Mouse (Mus musculus): ENCODE results near the gene Ube2g1.
"Not testable (repeated sequence)": the region's sequence is repeated elsewhere in the genome, so short reads cannot be mapped to it uniquely, and the experiment has no call there.

Ube2g1 gene

DNA sequence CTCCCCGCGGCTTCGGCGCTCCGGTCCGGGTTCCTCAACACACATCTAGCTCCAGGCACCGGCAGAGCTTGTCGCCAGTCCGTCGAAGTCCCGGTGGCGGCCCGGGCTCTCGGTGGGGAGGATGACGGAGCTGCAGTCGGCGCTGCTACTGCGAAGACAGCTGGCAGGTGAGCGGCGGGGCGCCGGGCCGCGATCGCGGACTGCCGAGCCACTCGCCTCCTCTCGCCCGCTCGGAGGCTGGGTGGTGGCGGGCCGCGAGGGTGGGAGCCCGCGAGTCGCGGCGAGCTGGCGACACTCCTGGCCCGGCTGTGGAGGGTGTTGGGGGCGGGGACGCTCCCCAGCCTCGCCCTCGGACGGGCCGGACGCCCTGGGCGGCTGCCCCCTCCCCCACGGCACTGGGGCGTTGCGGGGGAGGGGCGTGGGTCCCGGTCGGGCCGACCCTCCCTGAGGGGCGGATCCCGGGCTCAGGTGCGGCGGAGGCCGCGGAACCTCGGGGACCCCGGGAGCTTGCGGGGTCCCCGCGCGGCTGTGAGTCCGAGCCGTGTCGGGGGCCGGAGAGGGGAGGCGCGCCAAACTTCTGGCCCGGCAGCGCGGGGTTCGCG, 487 bp downstream of the Ube2g1 start:
- peak; percentile 87 for DNase-seq (ENCODE audit: low spot score)

DNA sequence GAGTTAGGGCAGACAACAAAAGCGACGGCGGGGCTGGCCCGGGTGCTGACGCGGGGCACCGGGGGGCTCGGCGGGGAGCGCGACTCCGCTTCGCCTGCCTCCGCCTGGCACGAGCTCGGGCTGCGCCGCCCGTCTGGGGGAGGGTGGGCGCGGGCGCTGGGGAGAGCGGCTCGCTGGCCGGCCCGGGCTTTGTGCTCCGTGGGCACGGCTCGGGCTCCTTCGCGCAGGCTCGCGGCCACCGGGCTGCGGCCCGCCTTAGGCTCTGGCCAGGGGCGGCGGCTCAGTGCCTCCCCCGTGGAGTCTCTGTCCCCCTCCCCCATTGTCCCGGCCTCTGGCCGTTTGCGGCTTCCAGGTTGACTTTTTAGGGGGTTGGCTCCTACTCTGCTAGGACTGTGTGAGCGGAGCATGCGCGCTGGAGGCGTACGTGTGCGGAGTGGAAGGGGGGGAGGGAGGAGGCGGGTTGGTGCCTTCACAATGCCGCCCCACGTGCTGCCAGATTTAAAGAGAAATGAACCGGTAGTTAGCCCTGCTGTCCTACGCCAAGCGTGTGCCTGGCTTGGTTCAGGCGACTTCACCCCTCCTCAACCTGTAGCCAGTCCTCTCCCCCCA, 1.1 kb downstream of the Ube2g1 start:
- peak; percentile 93 for DNase-seq (ENCODE audit: low spot score)

DNA sequence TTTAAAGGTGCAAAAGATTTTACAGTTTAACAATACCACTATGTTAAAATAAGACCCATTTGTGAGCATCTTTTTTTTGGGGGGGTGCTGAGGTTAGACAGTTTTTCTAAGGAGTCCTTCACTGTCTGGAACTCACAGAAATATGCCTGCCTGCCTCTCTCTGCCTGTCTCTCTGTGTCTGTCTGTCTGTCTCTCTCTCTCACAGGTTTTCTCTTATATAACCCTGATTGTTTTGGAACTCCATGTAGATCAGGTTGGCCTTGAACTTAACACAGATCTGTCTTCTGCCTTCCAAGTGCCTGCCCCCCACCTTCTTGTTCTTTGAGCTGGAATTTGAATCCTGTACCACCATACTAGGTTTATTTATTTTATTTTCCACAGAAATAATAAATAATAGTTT, 2.2 kb downstream of the Ube2g1 start:
- DNase-seq (ENCODE audit: low spot score) = no peak

DNA sequence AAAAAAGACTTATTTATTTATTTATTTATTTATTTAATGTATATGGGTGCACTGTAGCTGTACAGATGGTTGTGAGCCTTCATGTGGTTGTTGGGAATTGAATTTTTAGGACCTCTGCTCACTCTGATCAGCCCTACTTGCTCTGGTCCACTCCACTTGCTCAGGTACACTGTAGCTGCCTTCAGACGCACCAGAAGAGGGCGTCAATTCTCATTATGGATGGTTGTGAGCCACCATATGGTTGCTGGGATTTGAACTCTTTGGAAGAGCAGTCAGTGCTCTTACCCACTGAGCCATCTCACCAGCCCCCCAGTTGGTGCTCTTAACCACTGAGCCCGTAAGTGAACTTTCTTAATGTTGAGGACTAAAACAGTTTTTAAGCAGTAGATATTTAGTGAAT, 7.3 kb downstream of the Ube2g1 start:
- DNase-seq (ENCODE audit: low spot score) = not testable (repeated sequence)

DNA sequence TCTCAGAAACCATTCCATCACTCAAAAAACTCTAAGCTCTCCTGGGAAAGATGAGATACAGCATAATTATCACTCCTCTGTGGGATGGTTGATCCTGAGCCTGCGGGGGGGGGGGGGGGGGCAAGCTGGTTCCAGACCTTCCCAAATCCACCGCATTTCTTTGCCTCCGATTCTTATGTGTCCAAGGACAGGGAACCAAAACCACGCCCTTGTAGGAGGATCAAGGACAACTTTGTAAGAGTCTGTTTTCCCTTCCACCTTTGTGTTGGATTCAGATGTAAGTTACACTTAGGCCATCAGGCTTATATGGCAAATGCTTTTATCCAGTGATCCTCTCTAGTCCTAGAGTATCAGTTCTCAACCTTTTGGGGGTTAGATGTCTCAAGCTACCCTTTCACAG, 8.8 kb downstream of the Ube2g1 start:
- no peak for DNase-seq (ENCODE audit: low spot score)

DNA sequence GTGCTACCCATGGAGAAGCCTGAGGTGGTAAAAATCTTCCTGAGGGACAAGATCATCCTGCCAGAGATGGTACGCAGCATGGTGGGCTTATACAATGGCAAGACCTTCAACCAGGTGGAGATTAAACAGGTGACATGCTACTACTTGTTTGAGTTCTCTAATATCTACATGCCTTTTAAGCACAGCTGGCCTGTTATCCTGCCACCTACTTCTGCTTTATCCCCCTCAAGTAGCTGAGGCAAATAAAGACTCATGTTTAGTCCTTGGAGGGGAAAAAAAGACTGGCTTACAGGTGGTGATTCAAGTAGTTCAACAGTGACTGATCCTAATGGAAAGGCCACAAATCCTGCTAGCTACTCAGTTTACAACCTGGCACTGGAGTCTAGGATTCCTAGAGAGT, 11.4 kb downstream of the Ube2g1 start:
- no peak for DNase-seq (ENCODE audit: low spot score)

DNA sequence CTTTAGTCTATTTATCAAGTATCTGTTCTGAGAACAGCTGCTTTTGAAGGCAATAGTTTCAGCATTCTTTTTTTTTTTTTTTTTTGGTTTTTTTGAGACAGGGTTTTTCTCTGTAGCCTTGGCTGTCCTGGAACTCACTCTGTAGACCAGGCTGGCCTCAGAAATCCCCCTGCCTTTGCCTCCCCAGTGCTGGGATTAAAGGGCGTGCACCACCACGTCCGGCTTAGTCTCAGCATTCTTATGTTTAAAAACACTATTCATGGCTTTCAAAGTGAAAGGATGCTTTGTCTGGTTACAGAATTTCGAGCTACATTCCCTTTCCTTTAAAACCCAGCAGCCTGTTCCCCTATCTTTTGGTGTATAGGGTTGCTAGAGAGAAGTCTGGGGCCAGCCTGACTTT, 35.6 kb downstream of the Ube2g1 start:
- no peak for DNase-seq (ENCODE audit: low spot score)

DNA sequence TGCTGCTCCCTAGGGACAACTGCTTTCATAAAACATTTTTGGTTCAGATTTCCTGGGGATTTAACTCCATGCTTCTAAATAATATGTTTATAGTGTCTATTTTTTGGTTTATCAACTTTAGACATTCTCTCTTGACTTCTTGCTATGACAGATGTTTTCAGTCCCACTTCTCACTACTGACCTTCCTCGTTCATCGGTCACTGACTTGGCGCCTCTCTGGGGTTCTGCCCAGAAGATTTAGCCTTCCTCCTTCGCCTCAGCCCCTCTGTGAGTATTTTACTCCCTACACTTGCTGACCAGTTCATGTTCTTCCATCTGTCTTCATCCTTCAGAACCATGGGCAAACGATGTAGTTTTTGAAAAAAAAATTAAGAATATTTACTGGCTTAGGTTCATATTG, 38.3 kb downstream of the Ube2g1 start:
- no peak for DNase-seq (ENCODE audit: low spot score)

DNA sequence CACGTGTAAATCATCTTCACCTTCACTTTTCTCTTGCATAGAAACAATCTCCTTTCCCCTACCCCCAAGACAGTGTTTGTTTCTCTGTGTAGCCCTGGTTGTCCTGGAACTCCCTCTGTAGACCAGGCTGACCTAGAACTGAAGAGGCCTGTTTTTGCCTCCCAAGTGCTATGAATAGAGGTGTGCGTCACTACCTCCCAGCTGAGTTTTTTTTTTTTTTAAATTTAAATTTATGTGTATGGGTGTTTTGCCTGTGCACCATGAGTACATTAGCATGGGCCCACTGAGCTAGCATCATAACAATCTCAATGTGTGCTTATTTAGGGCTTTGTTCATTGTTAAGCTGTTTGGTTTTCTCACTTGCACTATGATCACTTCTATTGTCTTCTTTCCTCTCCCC, 43.3 kb downstream of the Ube2g1 start:
- no peak for DNase-seq (ENCODE audit: low spot score)

DNA sequence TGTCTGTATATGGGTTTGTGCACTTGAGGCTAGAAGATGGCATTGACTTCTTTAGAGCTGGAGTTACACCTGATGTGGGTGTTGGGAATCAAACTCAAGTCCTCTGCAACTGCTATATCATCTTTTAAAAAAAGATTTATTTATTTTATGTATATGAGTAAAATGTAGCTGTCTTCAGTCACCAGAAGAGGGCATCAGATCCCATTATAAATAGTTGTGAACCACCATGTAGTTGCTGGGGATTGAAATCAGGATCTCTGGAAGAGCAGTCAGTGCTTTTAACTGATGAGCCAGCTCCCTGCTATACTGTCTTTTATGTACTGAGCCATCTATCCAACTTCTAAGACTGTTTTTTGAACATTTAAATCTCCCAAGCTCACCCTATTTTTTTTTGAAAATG, 52.8 kb downstream of the Ube2g1 start:
- no peak for DNase-seq (ENCODE audit: low spot score)

DNA sequence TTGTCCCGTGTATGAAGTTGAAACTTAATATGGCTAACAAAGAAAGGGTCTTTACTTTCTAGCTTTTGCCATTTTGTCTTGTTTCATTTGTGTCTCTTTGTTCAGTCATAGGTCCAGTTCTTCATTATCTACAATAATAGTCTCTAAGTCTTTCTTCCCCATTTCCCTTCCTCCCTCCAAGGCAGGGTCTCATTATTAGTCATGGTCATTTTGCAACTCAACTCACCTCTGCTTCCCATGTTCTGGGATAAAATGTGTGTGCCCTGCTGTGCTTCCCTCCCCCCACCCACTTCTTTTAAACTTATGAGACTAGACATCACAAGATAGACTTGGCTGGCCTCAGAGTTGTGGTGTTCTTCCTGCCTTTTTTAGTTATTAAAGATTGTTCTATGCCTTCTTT, 53.3 kb downstream of the Ube2g1 start:
- no peak for DNase-seq (ENCODE audit: low spot score)

DNA sequence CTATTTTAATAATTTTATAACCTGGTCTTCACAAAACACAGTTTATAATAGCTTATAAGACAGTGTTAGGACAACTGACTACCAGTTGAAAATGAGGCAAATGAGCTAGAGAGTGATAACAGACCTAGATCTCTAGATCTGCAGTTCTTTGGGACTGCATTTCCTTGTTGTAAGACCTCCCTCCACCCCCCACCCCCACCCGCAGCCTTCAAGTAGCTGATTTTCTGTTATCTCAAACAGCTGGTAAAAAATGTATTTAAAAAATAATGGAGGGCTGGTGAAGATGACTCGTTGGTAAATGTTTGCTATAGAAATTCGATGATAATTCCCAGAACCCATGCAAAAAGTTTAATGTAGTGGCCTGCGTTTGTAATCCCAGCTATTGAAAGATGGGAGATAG, 57.6 kb downstream of the Ube2g1 start:
- DNase-seq (ENCODE audit: low spot score) = no peak

DNA sequence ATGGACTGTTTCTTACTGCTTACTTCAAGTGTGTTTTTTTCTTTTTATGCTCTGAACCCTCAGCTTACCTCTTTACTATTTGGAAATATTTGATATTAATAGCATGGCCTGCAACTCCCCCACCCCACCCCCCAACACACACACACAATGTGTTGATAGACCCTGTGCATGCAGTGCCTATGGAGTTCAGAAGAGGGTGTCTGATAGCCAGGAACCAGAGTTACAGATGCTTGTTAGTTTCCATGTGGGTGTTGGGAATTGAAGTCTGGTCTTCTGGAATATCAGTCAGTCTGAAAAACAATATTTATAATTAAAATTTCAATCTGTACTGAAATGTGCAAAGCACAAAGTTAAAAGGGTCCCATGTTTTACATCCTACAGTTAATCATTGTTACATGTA, 63.6 kb downstream of the Ube2g1 start:
- DNase-seq (ENCODE audit: low spot score) = no peak

DNA sequence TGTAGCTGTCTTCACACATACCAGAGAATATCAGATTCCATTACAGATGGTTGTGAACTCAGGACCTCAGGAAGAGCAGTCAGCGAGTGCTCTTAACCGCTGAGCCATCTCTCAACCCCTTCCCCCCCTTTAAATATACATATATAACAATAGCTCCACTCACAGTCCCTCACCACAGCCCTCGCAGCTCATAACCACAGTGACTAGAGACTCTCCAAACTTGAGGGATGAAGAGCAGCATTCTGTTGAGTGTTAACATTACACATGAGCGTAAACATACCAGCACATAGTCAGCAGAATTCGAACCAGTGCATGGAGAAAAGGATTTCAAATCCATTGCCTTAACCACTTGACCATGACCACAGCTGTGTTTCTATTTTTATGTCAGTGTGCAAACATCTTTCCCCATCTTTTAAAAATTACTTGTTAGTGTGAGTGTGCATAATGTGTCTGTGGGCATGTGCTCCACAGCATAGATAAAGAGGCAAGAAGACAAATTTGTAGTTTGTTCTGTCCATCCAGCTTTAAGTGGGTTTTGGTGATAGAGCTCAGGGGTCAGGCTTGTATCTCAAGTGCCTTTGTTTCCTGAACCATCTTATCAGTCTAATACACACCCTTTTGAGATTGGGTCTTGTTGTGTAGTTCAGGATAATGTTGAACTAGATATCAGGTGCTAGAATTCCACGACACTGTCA, 64.4 kb downstream of the Ube2g1 start:
- DNase-seq (ENCODE audit: low spot score) = no peak

DNA sequence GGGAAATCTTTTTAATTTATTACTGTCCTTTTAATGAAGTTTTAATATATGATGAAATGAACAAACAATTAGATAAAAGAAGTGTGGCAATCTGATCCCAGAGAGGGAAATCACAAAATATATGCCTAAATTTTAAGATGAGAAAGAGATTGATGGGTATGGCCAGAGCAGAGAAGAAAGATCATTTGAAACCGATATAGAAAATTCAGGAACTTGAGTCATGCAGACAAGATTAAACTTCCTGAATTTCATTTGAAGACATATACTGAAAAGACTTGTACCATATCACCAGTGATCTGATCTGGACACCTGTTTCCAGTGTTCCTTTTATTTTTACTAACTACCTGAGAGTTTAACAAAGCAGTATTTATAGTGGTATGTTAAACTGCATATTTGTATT, 65.4 kb downstream of the Ube2g1 start:
- DNase-seq (ENCODE audit: low spot score) = no peak

DNA sequence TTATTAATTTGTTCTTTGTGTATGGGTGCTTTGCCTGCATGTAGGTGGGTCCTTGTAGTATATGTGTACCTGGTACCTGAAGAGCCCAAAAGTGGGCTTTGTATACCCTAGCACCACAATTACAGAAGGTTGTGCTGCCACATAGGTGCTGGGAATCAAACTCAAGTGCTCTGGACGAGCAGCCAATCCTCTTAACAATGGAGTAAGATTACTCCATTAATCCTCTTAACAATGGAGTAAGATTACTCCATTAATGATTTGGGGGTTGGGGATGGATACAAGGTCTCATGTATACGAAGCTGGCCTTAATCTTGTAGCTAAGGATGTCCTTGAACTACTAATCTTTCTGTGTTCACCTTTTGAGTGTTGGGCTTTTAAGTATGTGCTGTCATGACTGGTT, 68.2 kb downstream of the Ube2g1 start:
- DNase-seq (ENCODE audit: low spot score) = no peak

DNA sequence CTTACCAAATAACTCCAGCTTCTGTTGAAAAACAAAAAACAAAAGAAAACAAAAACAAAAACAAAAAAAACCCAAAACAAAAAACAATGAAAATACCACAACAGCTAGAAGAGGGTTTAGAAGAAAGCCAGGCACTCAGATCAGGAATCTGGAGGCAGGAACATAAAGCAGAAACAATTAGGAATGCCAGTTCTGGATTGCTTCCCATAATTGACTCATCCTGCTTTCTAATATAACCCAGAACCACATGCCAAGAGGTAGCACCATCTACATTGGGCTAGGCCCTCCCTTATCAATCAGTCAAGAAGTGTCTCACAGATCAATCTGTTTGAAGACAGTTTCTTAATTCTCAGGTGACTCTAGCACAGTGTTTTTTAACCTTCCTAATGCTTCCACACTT, 73.6 kb downstream of the Ube2g1 start:
- no peak for DNase-seq (ENCODE audit: low spot score)

DNA sequence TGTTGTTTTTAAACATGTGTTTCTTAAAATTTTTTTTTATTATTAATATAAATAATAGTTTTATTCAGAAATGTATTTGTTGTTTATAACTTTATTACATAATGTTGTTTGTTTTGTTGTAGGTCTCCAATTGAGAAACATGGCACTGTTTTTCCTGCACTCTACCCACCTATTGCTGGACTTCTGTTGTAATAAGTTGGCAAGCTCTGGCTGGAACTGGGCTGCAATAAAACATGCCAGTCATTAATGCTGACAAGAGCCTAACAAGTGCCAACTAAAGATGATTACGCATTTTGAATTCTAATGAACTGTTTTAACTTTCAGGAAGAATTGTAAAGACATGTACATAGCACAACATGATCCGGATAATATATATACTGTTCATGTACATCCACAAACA, 76.3 kb downstream of the Ube2g1 start:
- no peak for DNase-seq (ENCODE audit: low spot score)

DNA sequence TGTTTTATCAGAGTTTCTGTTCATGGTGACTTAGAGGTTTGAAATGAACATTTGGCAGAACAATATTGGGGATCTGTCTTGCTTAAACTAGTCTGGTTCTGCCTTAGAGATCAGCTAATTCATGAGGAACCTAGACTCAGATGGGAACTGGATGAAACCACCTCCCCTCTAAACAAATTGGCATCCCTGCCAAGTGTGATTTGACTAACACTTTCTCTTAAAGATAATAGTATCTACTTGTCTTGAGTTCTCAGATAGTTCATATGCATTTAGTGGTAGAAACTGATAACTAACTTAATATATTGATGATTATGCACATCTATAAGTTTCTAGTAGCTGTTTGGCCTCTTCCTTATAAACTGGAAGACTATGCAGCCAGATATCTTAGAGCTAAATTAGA, 79.6 kb downstream of the Ube2g1 start:
- DNase-seq (ENCODE audit: low spot score) = no peak

DNA sequence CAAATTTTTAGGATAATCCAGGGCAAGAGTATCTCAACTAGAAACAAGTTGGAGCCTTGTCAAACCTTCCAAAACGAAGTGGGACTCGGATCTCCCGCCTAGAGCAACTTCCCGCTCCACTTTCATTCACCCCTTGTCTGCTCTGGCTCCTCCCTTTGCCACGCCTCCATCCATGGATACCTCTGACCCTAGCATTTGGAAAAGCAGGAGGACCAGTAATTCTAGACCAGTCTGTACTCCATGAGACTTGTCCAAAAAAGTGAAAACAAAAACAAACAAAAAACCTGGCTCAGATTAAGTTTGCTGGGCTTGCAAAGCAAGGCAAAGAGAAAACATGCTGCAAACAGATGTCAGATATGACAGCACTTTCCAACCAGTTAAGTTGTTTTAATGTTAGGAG, 81.2 kb downstream of the Ube2g1 start:
- no peak for DNase-seq (ENCODE audit: low spot score)

DNA sequence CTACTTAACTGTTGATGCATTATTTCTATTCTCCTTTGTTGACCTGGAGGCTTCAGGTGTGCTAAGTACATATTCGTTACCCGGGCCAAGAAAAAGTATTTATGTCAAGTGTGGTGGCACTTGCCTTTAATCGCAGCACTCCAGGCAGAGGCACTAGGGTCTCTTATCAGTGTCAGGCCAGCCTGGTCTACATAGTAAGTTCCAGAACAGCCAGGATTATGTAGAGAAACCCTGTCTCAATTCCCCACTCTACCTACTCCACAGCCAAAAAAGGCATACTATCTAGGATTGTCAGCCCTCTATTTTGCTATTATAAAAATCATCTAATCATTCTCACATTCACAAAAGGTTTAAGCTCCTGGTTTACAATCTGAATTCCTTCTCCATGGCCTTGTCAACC, 82.0 kb downstream of the Ube2g1 start:
- no peak for DNase-seq (ENCODE audit: low spot score)

DNA sequence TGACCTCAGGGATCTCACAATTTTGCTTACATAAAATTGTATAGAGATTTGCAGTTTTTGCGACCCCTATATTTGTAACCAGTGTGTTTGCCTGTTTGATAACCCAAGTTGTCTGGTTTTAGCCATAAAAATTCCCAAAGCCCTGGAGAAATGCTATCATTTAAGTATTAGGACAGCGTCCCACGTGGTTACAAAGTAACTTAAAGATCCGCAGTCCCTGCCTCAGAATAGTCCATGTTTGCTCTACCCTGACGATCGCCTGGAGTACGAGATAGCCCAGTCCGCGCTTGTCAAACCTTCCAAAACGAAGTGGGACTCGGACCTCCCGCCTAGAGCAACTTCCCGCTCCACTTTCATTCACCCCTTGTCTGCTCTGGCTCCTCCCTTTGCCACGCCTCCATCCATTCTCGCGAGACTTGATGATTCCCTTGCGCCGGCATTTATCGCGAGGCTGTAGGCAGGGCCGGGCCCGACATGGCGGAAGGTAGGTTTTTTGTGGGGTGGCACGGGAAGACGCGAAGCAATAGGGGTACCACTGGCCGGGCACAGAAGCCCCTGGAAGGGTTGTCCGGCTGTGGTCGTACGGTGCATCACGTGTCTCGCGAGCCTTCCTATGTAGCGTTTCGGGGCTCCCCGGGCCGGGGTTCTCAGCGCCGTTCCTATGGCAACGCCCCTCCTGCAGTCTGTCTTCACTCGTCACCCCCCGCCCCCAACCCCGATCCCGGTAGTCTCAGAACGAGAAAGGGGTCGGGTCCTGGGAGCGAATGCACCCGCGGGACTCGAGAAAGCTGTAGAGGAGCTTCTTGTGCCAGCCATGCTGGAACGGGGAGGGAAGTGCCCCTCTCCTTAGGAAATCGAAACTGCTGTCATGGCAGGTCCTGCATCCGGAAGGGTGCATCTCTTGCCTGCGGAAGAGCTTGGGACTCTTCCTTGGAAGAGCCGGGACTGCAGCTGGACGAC, 82.7 kb downstream of the Ube2g1 start, which contains the start of gene Ankfy1:
TSS of gene Ankfy1 (plus strand) at position 456 of the 960 bp plus-strand sequence.
- peak; percentile 99 for DNase-seq (ENCODE audit: low spot score)

DNA sequence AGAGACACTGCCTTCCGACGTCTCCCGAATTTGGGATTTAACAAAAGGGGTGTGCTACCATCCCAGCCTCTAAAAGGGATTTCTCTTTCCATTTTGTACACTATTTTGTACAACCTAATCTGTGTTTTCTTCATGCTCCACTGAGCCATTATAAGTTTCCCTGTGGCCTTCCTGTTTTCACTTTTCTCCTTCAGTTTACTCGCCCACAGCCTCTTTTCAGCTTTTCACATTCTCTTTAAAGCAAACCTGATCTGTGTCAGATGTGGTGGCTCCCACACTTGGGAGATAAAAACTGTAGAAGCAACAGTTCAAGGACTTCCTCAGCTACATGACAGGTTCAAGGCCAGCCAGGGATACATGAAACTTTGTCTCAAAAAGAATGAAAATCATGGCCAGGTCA, 85.3 kb downstream of the Ube2g1 start:
- DNase-seq (ENCODE audit: low spot score) = no peak

All from urinary bladder, postnatal 14 days (tissue).